Mouse (Mus musculus) MEL (cell line): ENCODE data around the gene Rfc4. TPM values are rescaled to one million over a fixed set of nuclear protein-coding genes. Genes with fewer than 3 reads are reported as not detected.

ENCODE experiments used
- DNase-seq: peaks from one replicate; pipeline ENCODE4 v3.0.0; 2011; ENCODE audit warnings: low read depth, low spot score
- H3K27ac ChIP-seq: 2 replicates; pipeline ENCODE4 v1.5.1; 2012; ENCODE audit warnings: low read depth, mild to moderate bottlenecking, control low read depth, low read length, moderate library complexity; ENCODE audit not compliant: control insufficient read depth
- H3K27me3 ChIP-seq, 2 experiments: fragments of 150-350 bp in 1 of 2; sonication (generic) in 1 of 2; 2 replicates each; pipeline ENCODE4 v1.6.1; 2012; ENCODE audit warnings: low read length in 2 of 2, mild to moderate bottlenecking in 2 of 2, improper control_type of control experiment in 1 of 2, moderate library complexity in 1 of 2; ENCODE audit not compliant: insufficient read depth in 2 of 2, control insufficient read depth in 1 of 2
- H3K36me3 ChIP-seq, 2 experiments: 2 replicates each; pipeline ENCODE4 v1.6.1; 2012 to 2014; ENCODE audit warnings: low read length in 2 of 2, improper control_type of control experiment in 1 of 2, inconsistent platforms in 1 of 2, mild to moderate bottlenecking in 1 of 2; ENCODE audit not compliant: insufficient read depth in 2 of 2, control insufficient read depth in 1 of 2
- H3K4me1 ChIP-seq, 2 experiments: fragments of 150-350 bp in 1 of 2; sonication (generic) in 1 of 2; 2 replicates each; pipeline ENCODE4 v1.6.1; 2012; ENCODE audit warnings: low read length in 2 of 2, improper control_type of control experiment in 1 of 2, mild to moderate bottlenecking in 1 of 2; ENCODE audit not compliant: insufficient read depth in 2 of 2, control insufficient read depth in 1 of 2
- H3K4me3 ChIP-seq, 2 experiments: fragments of 150-350 bp in 1 of 2; sonication (generic) in 1 of 2; 2 replicates each; pipeline ENCODE4 v1.5.1; 2012; ENCODE audit warnings: low read depth in 2 of 2, low read length in 2 of 2, mild to moderate bottlenecking in 2 of 2, moderate library complexity in 2 of 2, control low read depth in 1 of 2, improper control_type of control experiment in 1 of 2; ENCODE audit not compliant: control insufficient read depth in 1 of 2, insufficient read depth in 1 of 2
- H3K79me2 ChIP-seq: 2 replicates; pipeline ENCODE4 v1.6.1; 2012; ENCODE audit warnings: mild to moderate bottlenecking, low read length, moderate library complexity; ENCODE audit not compliant: control insufficient read depth, poor library complexity, insufficient read depth
- H3K9ac ChIP-seq: 2 replicates; pipeline ENCODE4 v1.6.1; 2012; ENCODE audit warnings: low read depth, mild to moderate bottlenecking, control low read depth, low read length, moderate library complexity; ENCODE audit not compliant: control insufficient read depth, poor library complexity, severe bottlenecking
- H3K9me3 ChIP-seq: fragments of 150-350 bp; sonication (generic); replicated peaks from 2 replicates; pipeline ENCODE4 v1.6.1; 2012; ENCODE audit warnings: mild to moderate bottlenecking, low read length, improper control_type of control experiment, moderate library complexity; ENCODE audit not compliant: insufficient read depth
- BHLHE40 ChIP-seq: IDR thresholded peaks from 2 replicates; pipeline ENCODE4 v1.6.1; 2012; ENCODE audit warnings: low read depth, mild to moderate bottlenecking, inconsistent platforms, low read length, improper control_type of control experiment, borderline replicate concordance
- CHD1 ChIP-seq: IDR thresholded peaks from 2 replicates; pipeline ENCODE4 v1.6.1; 2012; ENCODE audit warnings: low read depth, mild to moderate bottlenecking, inconsistent platforms, low read length, improper control_type of control experiment
- CTCF ChIP-seq, 3 experiments: IDR thresholded peaks in 2 of 3; conservative IDR thresholded peaks in 1 of 3; 2 replicates each; pipeline ENCODE4 v1.5.1; 2011 to 2012; ENCODE audit warnings: low read length in 3 of 3, low read depth in 2 of 3, mild to moderate bottlenecking in 2 of 3, improper control_type of control experiment in 1 of 3, inconsistent platforms in 1 of 3, mixed read lengths in 1 of 3, moderate library complexity in 1 of 3; ENCODE audit not compliant: control insufficient read depth in 1 of 3, insufficient read depth in 1 of 3, poor library complexity in 1 of 3, severe bottlenecking in 1 of 3
- E2F4 ChIP-seq: IDR thresholded peaks from 2 replicates; pipeline ENCODE4 v1.6.1; 2011; ENCODE audit warnings: low read depth, low read length, improper control_type of control experiment, borderline replicate concordance
- EP300 ChIP-seq, 2 experiments: IDR thresholded peaks; 2 replicates each; pipeline ENCODE4 v1.6.1; 2011; ENCODE audit warnings: improper control_type of control experiment in 2 of 2, low read length in 2 of 2, low read depth in 1 of 2, mild to moderate bottlenecking in 1 of 2
- ETS1 ChIP-seq: IDR thresholded peaks from 2 replicates; pipeline ENCODE4 v1.6.1; 2012; ENCODE audit warnings: low read depth, mild to moderate bottlenecking, inconsistent platforms, low read length, improper control_type of control experiment, moderate library complexity
- HCFC1 ChIP-seq: IDR thresholded peaks from 2 replicates; pipeline ENCODE4 v1.6.1; 2012; ENCODE audit warnings: low read depth, mild to moderate bottlenecking, inconsistent platforms, low read length, improper control_type of control experiment, moderate library complexity
- JUND ChIP-seq: IDR thresholded peaks from 2 replicates; pipeline ENCODE4 v1.6.1; 2011; ENCODE audit warnings: low read depth, mild to moderate bottlenecking, improper control_type of control experiment, low read length
- MAFK ChIP-seq: IDR thresholded peaks from 2 replicates; pipeline ENCODE4 v1.6.1; 2011; ENCODE audit warnings: low read depth, mild to moderate bottlenecking, low read length, improper control_type of control experiment, borderline replicate concordance
- MAX ChIP-seq: IDR thresholded peaks from 2 replicates; pipeline ENCODE4 v1.6.1; 2011; ENCODE audit warnings: low read length, improper control_type of control experiment
- MEF2A ChIP-seq: IDR thresholded peaks from 2 replicates; pipeline ENCODE4 v1.6.1; 2014; ENCODE audit warnings: low read depth, mild to moderate bottlenecking, inconsistent platforms, low read length, improper control_type of control experiment; ENCODE audit not compliant: poor library complexity, insufficient replicate concordance, severe bottlenecking; ENCODE audit errors: extremely low read depth
- MYB ChIP-seq: IDR thresholded peaks from 2 replicates; pipeline ENCODE4 v1.6.1; 2011; ENCODE audit warnings: mild to moderate bottlenecking, low read depth, low read length, improper control_type of control experiment
- MYC ChIP-seq: IDR thresholded peaks from 2 replicates; pipeline ENCODE4 v1.6.1; 2011; ENCODE audit warnings: low read depth, mild to moderate bottlenecking, low read length, improper control_type of control experiment, moderate library complexity
- NELFE ChIP-seq: IDR thresholded peaks from 2 replicates; pipeline ENCODE4 v1.6.1; 2011; ENCODE audit warnings: low read depth, low read length, improper control_type of control experiment
- NRF1 ChIP-seq: IDR thresholded peaks from 2 replicates; pipeline ENCODE4 v1.6.1; 2014; ENCODE audit warnings: low read depth, mild to moderate bottlenecking, inconsistent platforms, low read length, improper control_type of control experiment, moderate library complexity; ENCODE audit not compliant: poor library complexity, insufficient read depth, severe bottlenecking
- POLR2A ChIP-seq, 2 experiments: IDR thresholded peaks; 2 replicates each; pipeline ENCODE4 v1.6.1; 2011 to 2012; ENCODE audit warnings: low read length in 2 of 2, mild to moderate bottlenecking in 2 of 2, control low read depth in 1 of 2, improper control_type of control experiment in 1 of 2, low read depth in 1 of 2, moderate library complexity in 1 of 2; ENCODE audit not compliant: control insufficient read depth in 1 of 2, insufficient read depth in 1 of 2, poor library complexity in 1 of 2
- RAD21 ChIP-seq: IDR thresholded peaks from 2 replicates; pipeline ENCODE4 v1.6.1; 2011; ENCODE audit warnings: mild to moderate bottlenecking, low read depth, low read length, improper control_type of control experiment
- SIN3A ChIP-seq: IDR thresholded peaks from 2 replicates; pipeline ENCODE4 v1.6.1; 2012; ENCODE audit warnings: low read length, improper control_type of control experiment, inconsistent platforms
- TAL1 ChIP-seq: IDR thresholded peaks from 2 replicates; pipeline ENCODE4 v1.6.1; 2012; ENCODE audit warnings: mild to moderate bottlenecking, inconsistent platforms, low read length, moderate library complexity, mixed read lengths
- TBP ChIP-seq: IDR thresholded peaks from 2 replicates; pipeline ENCODE4 v1.8.0; 2011; ENCODE audit warnings: low read depth, low read length, improper control_type of control experiment
- ZC3H11A ChIP-seq: IDR thresholded peaks from 2 replicates; pipeline ENCODE4 v1.6.1; 2012; ENCODE audit warnings: low read depth, mild to moderate bottlenecking, inconsistent platforms, low read length, improper control_type of control experiment
- ZNF384 ChIP-seq: IDR thresholded peaks from 2 replicates; pipeline ENCODE4 v1.6.1; 2012; ENCODE audit warnings: low read depth, mild to moderate bottlenecking, inconsistent platforms, low read length, improper control_type of control experiment
- polyA plus RNA-seq, 2 experiments: library from polyadenylated mRNA; stranded (reverse) in 1 of 2; unstranded in 1 of 2; fragments of >175 nt in 1 of 2; fragments of >200 nt in 1 of 2; gene quantifications; 2 replicates each; pipeline versions ENCODE4 v1.2.1 to v1.2.4; 2012; ENCODE audit warnings: low replicate concordance in 2 of 2, low read depth in 1 of 2; ENCODE audit not compliant: insufficient read length in 2 of 2, insufficient read depth in 1 of 2, missing spikeins in 1 of 2
- total RNA-seq: library from RNA; depleted of rRNA; stranded (reverse); fragments of 300-350 nt; gene quantifications from 2 replicates; pipeline ENCODE4 v1.2.3, GENCODE M21; 2012

Gene Rfc4
- total and polyA plus RNA-seq, 3 experiments, result 52.1 to 93.2 TPM; not detected in 1

DNA sequence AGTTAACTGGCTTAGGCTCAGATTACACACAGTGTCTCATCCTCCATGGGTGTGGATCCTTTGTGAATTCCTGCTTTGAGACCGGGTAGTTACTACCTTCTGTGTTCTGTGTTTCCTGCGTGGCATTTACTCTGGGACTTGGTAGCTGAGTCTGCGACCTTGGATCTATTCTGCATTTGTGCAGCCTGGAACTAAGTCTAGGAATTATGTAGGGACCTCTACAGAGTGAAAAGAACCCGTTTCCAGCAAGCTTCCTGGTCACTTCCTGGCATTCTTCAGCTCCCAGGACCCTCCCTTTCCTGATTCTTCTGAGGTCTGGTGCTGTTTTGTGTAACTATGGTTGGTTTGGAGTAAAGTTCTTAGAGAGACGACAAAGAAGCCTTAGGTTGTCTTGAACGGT, 36.9 kb upstream of the Rfc4 start:
- DNase-seq, result no peak
- Histone ChIP-seq H3K9ac (no peak overlapping the region), H3K9me3 (no peaks in the 10 kb centered on the region), H3K36me3 (no peaks in the 10 kb centered on the region), H3K79me2 (no peaks in the 10 kb centered on the region), H3K27ac (no peak overlapping the region)
- TF ChIP-seq HCFC1, result no peak
- no peak for TF ChIP-seq CHD1
- no peak for TF ChIP-seq SIN3A
- no peak for TF ChIP-seq ZC3H11A
- TF ChIP-seq JUND, result no peak
- TF ChIP-seq BHLHE40, result no peak
- no peak for TF ChIP-seq POLR2A (IDR thresholded peaks at IDR 0.05; ENCODE audit: control insufficient read depth in 1 of 2, insufficient read depth in 1 of 2, low read depth in 1 of 2, low read length in 2 of 2, poor library complexity in 1 of 2)
- no peak for TF ChIP-seq NRF1
- TF ChIP-seq EP300 (IDR thresholded peaks at IDR 0.05; ENCODE audit: low read depth in 1 of 2, low read length in 2 of 2), result no peak
- TF ChIP-seq E2F4, result no peak
- TF ChIP-seq, all 39 proteins: peak for 0
- Histone ChIP-seq H3K4me1 (no peaks in the 10 kb centered on the region; a peak in 1 of 4 replicates), H3K27me3 (no peaks in the 10 kb centered on the region), H3K4me3 (no peak overlapping the region)

DNA sequence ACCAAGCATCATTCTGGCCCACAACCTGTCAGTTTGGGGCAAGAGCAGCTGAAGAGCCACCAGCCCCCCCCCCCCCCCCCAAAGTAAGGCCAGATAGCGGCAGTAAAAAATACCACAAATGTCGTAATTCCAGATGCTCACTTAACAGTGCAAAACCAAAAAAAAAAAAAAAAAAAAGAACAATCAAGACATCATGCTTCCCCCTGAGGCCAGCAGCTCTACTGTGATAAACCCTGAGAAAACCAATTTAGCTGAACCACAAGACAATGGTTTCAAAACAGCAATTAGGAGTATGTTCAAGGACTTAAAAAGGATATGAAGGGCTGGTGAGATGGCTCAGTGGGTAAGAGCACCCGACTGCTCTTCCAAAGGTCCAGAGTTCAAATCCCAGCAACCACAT, 34.6 kb upstream of the Rfc4 start:
- H3K36me3 ChIP-seq, result no peaks in the 10 kb centered on the region
- no peaks in the 10 kb centered on the region for H3K27me3 ChIP-seq
- no peaks in the 10 kb centered on the region for H3K79me2 ChIP-seq
- TF ChIP-seq TBP (peak; percentile 54), ZNF384 (peak; percentile 79), ETS1 (0 out of 2 replicates have a peak, but pooled peaks have one; percentile 30), EP300 (IDR thresholded peaks at IDR 0.05; ENCODE audit: low read depth in 1 of 2, low read length in 2 of 2) (peak in 1 of 2 experiments; percentile 23; a peak in 1 of 4 replicates), RAD21 (no peak)
- H3K9ac ChIP-seq, result no peak overlapping the region
- DNase-seq, result peak; percentile 26
- no peak overlapping the region for H3K27ac ChIP-seq
- no peaks in the 10 kb centered on the region; a peak in 1 of 4 replicates for H3K4me1 ChIP-seq
- H3K9me3 ChIP-seq, result no peaks in the 10 kb centered on the region
- H3K4me3 ChIP-seq, result no peak overlapping the region

DNA sequence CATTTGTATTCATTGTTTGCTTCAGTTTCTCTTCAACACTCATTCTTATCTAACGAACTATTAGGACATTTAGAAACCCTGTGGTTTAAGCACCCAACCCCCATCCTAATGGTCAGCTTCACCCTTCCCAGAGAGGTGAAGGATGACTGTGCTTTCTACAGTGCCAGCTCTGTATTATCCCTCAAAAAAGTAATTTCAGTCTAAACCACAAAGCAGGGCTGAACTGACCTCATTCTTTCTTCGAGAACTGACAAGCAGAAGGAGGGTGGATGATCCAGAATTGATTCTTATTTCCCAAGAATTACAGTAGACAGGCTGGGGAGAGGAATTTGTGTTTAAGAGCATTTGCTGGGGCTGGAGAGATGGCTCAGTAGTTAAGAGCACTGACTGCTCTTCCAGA, 32.2 kb upstream of the Rfc4 start:
- Histone ChIP-seq H3K79me2 (no peaks in the 10 kb centered on the region), H3K4me3 (no peak overlapping the region), H3K27ac (no peak overlapping the region), H3K9ac (no peak overlapping the region), H3K4me1 (no peaks in the 10 kb centered on the region; a peak in 1 of 4 replicates), H3K9me3 (no peaks in the 10 kb centered on the region), H3K36me3 (no peaks in the 10 kb centered on the region), H3K27me3 (no peaks in the 10 kb centered on the region)
- no peak for DNase-seq
- TF ChIP-seq MYB, result no peak
- no peak for TF ChIP-seq MAFK
- no peak for TF ChIP-seq POLR2A (IDR thresholded peaks at IDR 0.05; ENCODE audit: control insufficient read depth in 1 of 2, insufficient read depth in 1 of 2, low read depth in 1 of 2, low read length in 2 of 2, poor library complexity in 1 of 2)
- no peak for TF ChIP-seq TBP
- TF ChIP-seq ZC3H11A, result no peak
- no peak for TF ChIP-seq NELFE
- TF ChIP-seq CTCF (IDR thresholded peaks at IDR 0.05 in 2 of 3, conservative IDR thresholded peaks at IDR 0.05 in 1 of 3; ENCODE audit: control insufficient read depth in 1 of 3, insufficient read depth in 1 of 3, low read depth in 2 of 3, low read length in 3 of 3, poor library complexity in 1 of 3, severe bottlenecking in 1 of 3), result no peak
- TF ChIP-seq E2F4, result no peak
- TF ChIP-seq TAL1, result no peak
- no peak for TF ChIP-seq MEF2A
- no peak for TF ChIP-seq RAD21
- no peak for TF ChIP-seq SIN3A
- TF ChIP-seq MYC, result no peak
- no peak for TF ChIP-seq MAX
